Mouse (Mus musculus) neural tube, embryonic 14.5 days (tissue): ENCODE results near the gene Ruvbl2. TPM values are rescaled to one million over a fixed set of nuclear protein-coding genes. Genes with fewer than 3 reads are reported as not detected.

Experiments
- ATAC-seq: fragments of 200-750 bp; cut with Nextera tagmentation; 2 replicates; pipeline ENCODE4 v1.8.0; 2017; ENCODE audit warnings: low read depth, mild to moderate bottlenecking, moderate TSS enrichment, moderate library complexity
- H3K27ac ChIP-seq: fragments of 300-500 bp; sonication (generic); 2 replicates; pipeline ENCODE4 v1.5.1; 2014; ENCODE audit warnings: low read depth, mild to moderate bottlenecking, control low read depth, low read length, moderate library complexity, mixed read lengths
- H3K27me3 ChIP-seq: fragments of 300-500 bp; sonication (generic); 2 replicates; pipeline ENCODE4 v1.6.1; 2014; ENCODE audit warnings: low read length; ENCODE audit not compliant: control insufficient read depth, insufficient read depth
- H3K36me3 ChIP-seq: fragments of 300-500 bp; sonication (generic); 2 replicates; pipeline ENCODE4 v1.6.1; 2014; ENCODE audit warnings: low read length, mixed read lengths; ENCODE audit not compliant: control insufficient read depth, insufficient read depth
- H3K4me1 ChIP-seq: fragments of 300-500 bp; sonication (generic); 2 replicates; pipeline ENCODE4 v1.6.1; 2014; ENCODE audit warnings: low read length; ENCODE audit not compliant: control insufficient read depth, insufficient read depth
- H3K4me2 ChIP-seq: fragments of 300-500 bp; sonication (generic); 2 replicates; pipeline ENCODE4 v1.6.1; 2014; ENCODE audit warnings: mild to moderate bottlenecking, low read depth, low read length, control low read depth
- H3K4me3 ChIP-seq: fragments of 300-500 bp; sonication (generic); 2 replicates; pipeline ENCODE4 v1.5.1; 2014; ENCODE audit warnings: low read depth, low read length, control low read depth, mixed read lengths
- H3K9ac ChIP-seq: fragments of 300-500 bp; sonication (generic); replicated peaks from 2 replicates; pipeline ENCODE4 v1.6.1; 2014; ENCODE audit warnings: low read depth, mild to moderate bottlenecking, control low read depth, low read length, mixed read lengths
- H3K9me3 ChIP-seq: fragments of 300-500 bp; sonication (generic); 2 replicates; pipeline ENCODE4 v1.6.1; 2016; ENCODE audit warnings: low read length; ENCODE audit not compliant: control insufficient read depth
- WGBS: fragments of 180-500 bp; shearing (Covaris S2); extraction: QIAGEN DNeasy Blood & Tissue Kit; methylation state at CpG from one replicate; pipeline ENCODE4 v1.1.7; 2014; 5-methylcytosine and 5-hydroxymethylcytosine counted together
- polyA plus RNA-seq: library from polyadenylated mRNA; unstranded; fragments of >200 nt; fragmentation: Nextera tagmentation; extraction: Ambion mirVana; gene quantifications from 2 replicates; pipeline ENCODE4 v1.2.1, GENCODE M21; 2014

The Ruvbl2 gene
- polyA plus RNA-seq, 1 experiment from 2014 or later: 95.3 TPM

- Histone ChIP-seq H3K4me3 (no peak overlapping the region), H3K9me3 (no peaks in the 10 kb centered on the region), H3K4me1 (no peaks in the 10 kb centered on the region), H3K9ac (no peak overlapping the region), H3K27ac (no peak overlapping the region), H3K4me2 (no peak overlapping the region), H3K36me3 (no peaks in the 10 kb centered on the region), H3K27me3 (no peaks in the 10 kb centered on the region)
- ATAC-seq: no peak
- WGBS: 65% methylated on average over 1 of the region's 1 CpGs
Measured at GRCm38 (mm10) chr7:45476453-45476852, 38.6 kb upstream of the Ruvbl2 start.

GRCm38 (mm10) chr7:45475291-45475969 lies 37.5 kb upstream of the Ruvbl2 start:
- Histone ChIP-seq H3K4me1 (no peaks in the 10 kb centered on the region), H3K4me3 (peak overlapping the region; percentile 1; the same call in 1 of the 2 replicates), H3K27ac (no peak overlapping the region), H3K4me2 (peak overlapping the region; percentile 31; the same call in 1 of the 2 replicates), H3K27me3 (no peaks in the 10 kb centered on the region), H3K9me3 (no peaks in the 10 kb centered on the region), H3K9ac (no peak overlapping the region), H3K36me3 (no peaks in the 10 kb centered on the region)
- WGBS: 74% methylated on average over 16 of the region's 16 CpGs
- no peak for ATAC-seq

DNA sequence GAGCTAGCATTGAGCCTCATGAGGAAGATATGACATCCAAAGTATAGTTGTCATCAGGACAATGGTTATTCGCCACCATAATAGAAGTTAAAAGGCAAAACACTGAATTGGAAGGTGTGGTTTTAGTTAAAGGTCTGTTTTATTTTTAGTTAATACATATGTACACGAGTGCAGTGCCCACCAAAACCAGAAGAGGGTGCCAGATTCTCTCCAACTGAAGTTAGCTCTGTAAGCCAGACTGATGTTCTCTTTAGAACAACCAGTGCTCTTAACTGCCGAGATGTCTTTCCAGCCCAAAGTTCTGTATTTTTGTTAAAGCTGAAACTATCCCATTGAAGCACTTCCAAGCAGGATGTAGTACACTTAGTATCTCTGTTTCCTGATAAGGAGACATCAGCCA lies 33.0 kb upstream of the Ruvbl2 start:
- no peaks in the 10 kb centered on the region for H3K27me3 ChIP-seq
- H3K9ac ChIP-seq: no peak overlapping the region
- WGBS: 7% methylated on average over 3 of the region's 3 CpGs
- no peaks in the 10 kb centered on the region for H3K36me3 ChIP-seq
- H3K27ac ChIP-seq: no peak overlapping the region
- H3K9me3 ChIP-seq: no peaks in the 10 kb centered on the region
- peaks cover 4% of the 10 kb centered on the region for H3K4me1 ChIP-seq
- no peak overlapping the region for H3K4me2 ChIP-seq
- H3K4me3 ChIP-seq: no peak overlapping the region
- ATAC-seq: no peak

DNA sequence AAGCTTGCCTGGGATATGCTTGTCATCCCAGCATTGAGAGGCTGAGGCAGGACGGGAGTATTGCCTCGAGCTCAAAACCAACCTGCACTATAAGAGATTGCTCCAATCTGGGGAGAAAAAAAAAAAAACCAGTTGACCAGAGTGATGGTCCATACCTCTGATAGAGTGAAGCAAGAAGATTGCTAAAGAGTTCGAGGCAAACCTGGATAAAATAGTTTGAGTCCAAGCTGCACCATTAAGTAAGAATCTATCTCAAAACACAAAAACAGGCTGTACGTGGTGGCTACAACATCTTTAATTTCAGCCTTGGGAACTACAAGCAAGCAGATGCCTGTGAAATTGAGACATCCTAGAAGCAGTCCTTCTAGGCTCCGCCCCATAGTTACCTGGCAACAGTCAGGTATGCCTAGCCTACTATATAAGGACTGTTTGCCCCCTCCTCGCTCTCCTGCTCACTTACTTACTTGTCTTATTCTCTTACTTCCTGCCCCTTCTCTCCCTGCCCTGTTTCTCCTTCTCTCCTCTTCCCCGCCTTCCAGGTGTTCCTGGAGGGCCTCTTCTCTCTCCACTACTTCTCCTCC lies 29.3 kb upstream of the Ruvbl2 start:
- 40% methylated on average over 7 of the region's 7 CpGs for WGBS
- Histone ChIP-seq H3K4me3 (peak overlapping the region; percentile 85), H3K9me3 (no peaks in the 10 kb centered on the region), H3K36me3 (peaks cover 11% of the 10 kb centered on the region; the same call in 1 of the 2 replicates), H3K4me2 (peak overlapping the region; percentile 89), H3K9ac (peak overlapping the region; percentile 78), H3K4me1 (peaks cover 13% of the 10 kb centered on the region), H3K27ac (no peak overlapping the region), H3K27me3 (no peaks in the 10 kb centered on the region)
- no peak for ATAC-seq

GRCm38 (mm10) chr7:45466283-45467089 lies 28.6 kb upstream of the Ruvbl2 start, which contains the start of gene Bax:
Gene Bax, minus strand, starts transcription at chr7:45466898.
- peak; percentile 73 for ATAC-seq
- Histone ChIP-seq H3K4me1 (peaks cover 13% of the 10 kb centered on the region), H3K4me2 (peak within 1 kb of the TSS; percentile 89), H3K9ac (peak within 1 kb of the TSS; percentile 78), H3K27ac (0 out of 2 replicates have a peak within 1 kb of the TSS, but pooled peaks have one; percentile 60), H3K9me3 (no peaks in the 10 kb centered on the region), H3K36me3 (peaks cover 15% of the 10 kb centered on the region; the same call in 1 of the 2 replicates), H3K4me3 (peak within 1 kb of the TSS; percentile 85), H3K27me3 (no peaks in the 10 kb centered on the region)
- under 1% methylated on average over 58 of the region's 58 CpGs for WGBS

DNA sequence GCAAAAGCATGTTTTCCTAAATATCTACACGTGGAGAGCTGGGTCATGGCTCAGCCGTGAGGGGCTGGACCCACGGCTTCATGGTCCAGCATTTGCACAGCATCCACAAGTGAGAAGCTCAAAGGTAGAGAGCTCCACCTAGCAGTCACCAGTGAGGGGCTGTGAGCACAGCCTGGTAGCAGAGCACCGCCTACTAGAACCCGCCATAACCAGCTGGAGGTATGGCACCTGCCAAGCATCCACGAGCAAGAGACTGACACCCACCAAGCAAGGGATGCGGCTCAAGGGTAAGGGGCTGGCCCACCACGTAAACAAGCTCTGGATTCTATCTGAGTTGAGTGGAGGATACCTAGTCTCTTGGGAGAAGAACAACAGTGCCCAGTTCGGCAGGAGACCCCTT lies 27.7 kb upstream of the Ruvbl2 start:
- Histone ChIP-seq H3K9ac (peak overlapping the region; percentile 78), H3K27ac (no peak overlapping the region), H3K4me1 (peaks cover 16% of the 10 kb centered on the region), H3K27me3 (no peaks in the 10 kb centered on the region), H3K36me3 (peaks cover 15% of the 10 kb centered on the region; the same call in 1 of the 2 replicates), H3K4me3 (peak overlapping the region; percentile 85), H3K9me3 (no peaks in the 10 kb centered on the region), H3K4me2 (peak overlapping the region; percentile 89)
- WGBS: 84% methylated on average over 9 of the region's 9 CpGs
- ATAC-seq: no peak

DNA sequence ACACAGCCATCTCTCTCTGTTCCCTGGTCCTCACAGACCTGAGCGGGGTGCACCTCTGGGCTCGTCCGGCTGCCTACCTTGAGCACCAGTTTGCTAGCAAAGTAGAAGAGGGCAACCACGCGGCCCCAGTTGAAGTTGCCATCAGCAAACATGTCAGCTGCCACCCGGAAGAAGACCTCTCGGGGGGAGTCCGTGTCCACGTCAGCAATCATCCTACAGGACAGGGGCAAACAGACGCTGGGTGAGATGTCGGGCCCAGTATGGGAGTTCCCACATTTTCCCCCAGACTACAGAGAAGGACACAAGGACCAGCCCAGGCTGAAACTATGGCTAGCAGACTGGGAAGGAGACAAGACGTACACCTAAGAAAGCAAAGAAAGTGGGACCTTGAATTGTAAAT lies 27.2 kb upstream of the Ruvbl2 start:
- H3K4me2 ChIP-seq: no peak overlapping the region
- H3K4me3 ChIP-seq: no peak overlapping the region
- H3K36me3 ChIP-seq: peaks cover 15% of the 10 kb centered on the region; the same call in 1 of the 2 replicates
- no peaks in the 10 kb centered on the region for H3K9me3 ChIP-seq
- no peak for ATAC-seq
- 96% methylated on average over 12 of the region's 12 CpGs for WGBS
- H3K27me3 ChIP-seq: no peaks in the 10 kb centered on the region
- peaks cover 19% of the 10 kb centered on the region for H3K4me1 ChIP-seq
- no peak overlapping the region for H3K27ac ChIP-seq
- H3K9ac ChIP-seq: no peak overlapping the region

GRCm38 (mm10) chr7:45463987-45464778 lies 26.3 kb upstream of the Ruvbl2 start:
- Histone ChIP-seq H3K9ac (no peak overlapping the region), H3K27me3 (no peaks in the 10 kb centered on the region), H3K4me1 (peaks cover 20% of the 10 kb centered on the region), H3K4me2 (no peak overlapping the region), H3K4me3 (no peak overlapping the region), H3K36me3 (peaks cover 15% of the 10 kb centered on the region; the same call in 1 of the 2 replicates), H3K9me3 (no peaks in the 10 kb centered on the region), H3K27ac (no peak overlapping the region)
- WGBS: 98% methylated on average over 7 of the region's 7 CpGs
- ATAC-seq: no peak
